Mouse (Mus musculus) spleen, adult 2 months (tissue): ENCODE results near the gene Nxf3.

Source experiments
- CTCF ChIP-seq: fragments of 200-500 bp; IDR thresholded peaks from 2 replicates; pipeline ENCODE4 v1.5.1; 2011; ENCODE audit warnings: mild to moderate bottlenecking, inconsistent platforms; ENCODE audit not compliant: insufficient read depth, insufficient read length, insufficient replicate concordance; ENCODE audit errors: extremely low read depth
- POLR2A ChIP-seq: fragments of 200-500 bp; IDR thresholded peaks from 2 replicates; pipeline ENCODE4 v1.6.1; 2011; ENCODE audit warnings: low read depth, low read length, inconsistent platforms

DNA sequence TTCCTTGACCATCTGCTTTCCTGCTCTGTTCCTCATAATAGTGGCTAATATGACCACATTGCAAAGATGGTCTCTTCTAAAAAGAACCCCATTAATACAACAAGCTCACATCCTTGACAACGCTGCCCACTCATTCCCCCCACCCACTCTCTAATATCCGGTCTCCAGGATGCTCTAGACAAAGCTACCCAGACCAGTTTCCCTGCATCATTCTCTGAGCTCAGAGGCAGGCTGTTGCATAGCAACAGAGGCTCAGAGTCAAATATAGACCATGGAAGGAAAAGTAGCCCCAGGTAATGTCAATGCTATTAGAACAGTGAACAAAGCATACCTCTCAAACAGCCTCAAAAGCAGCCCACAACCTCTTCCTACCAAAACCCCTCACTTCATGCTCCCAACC is 9.4 kb upstream of the Nxf3 start:
- TF ChIP-seq CTCF, result no peak
- no peak for TF ChIP-seq POLR2A
